Mouse (Mus musculus) left cerebral cortex, adult 2 months (tissue): ENCODE data around the gene Ybx2. TPM values are rescaled to one million over a fixed set of nuclear protein-coding genes. Genes with fewer than 3 reads are reported as not detected.

Experiments
- DNase-seq, 2 experiments: peaks; one replicate each; pipeline ENCODE4 v3.0.0; 2021 to 2022; ENCODE audit warnings: low spot score in 2 of 2, mixed read lengths in 1 of 2; ENCODE audit errors: extremely low spot score in 1 of 2
- H3K27ac ChIP-seq: fragments of 200-600 bp; 2 replicates; pipeline ENCODE4 v1.8.1; 2022
- H3K4me3 ChIP-seq: fragments of 200-600 bp; 2 replicates; pipeline ENCODE4 v1.8.1; 2022
- CTCF ChIP-seq: fragments of 200-600 bp; IDR thresholded peaks from 2 replicates; pipeline ENCODE4 v1.8.1; 2022; ENCODE audit warnings: antibody characterized with exemption, mild to moderate bottlenecking, moderate library complexity
- intact Hi-C: fragments of 180-260 bp; cut with DNase I; formaldehyde crosslinking; loops from one replicate; pipeline ENCODE4 v1.15.1; 2025
- total RNA-seq, 2 experiments: library from RNA; stranded (reverse); gene quantifications; 2 replicates each; pipeline ENCODE4 v1.2.3; 2021

The Ybx2 gene
- total RNA-seq, 2 experiments from 2014 or later = 9.9 to 10.0 TPM

- no peak for TF ChIP-seq CTCF
Measured at GRCm38 (mm10) chr11:69968793-69969192, 33.2 kb downstream of the Ybx2 start.

GRCm38 (mm10) chr11:69970222-69970621, 34.6 kb downstream of the Ybx2 start:
- no peak overlapping the region for H3K4me3 ChIP-seq
- intact Hi-C loops = no loop called here
- DNase-seq = no peak

More at GRCm38 (mm10) chr11:69968793-69969192, 33.2 kb downstream of the Ybx2 start:
- Histone ChIP-seq H3K27ac (no peak overlapping the region), H3K4me3 (no peak overlapping the region)
- intact Hi-C loops = no loop called here
- no peak for DNase-seq

DNA sequence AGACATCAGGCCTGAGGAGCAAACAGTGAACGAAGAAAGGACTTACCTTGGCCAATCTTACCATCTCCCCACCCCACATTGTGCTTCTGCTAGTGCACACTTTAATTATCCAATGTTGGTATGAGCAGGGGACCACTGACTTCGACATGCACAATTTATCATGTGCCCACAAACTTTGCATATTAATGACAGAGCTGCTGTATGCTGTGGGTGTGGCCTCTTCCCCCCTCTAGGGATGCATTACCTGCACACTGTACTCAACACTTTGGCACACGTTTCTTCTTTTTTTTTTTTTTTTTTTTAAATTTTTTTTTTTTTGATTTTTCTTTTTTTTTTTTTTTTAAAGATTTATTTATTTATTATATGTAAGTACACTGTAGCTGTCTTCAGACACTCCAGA, 35.2 kb downstream of the Ybx2 start:
- DNase-seq = no peak
- intact Hi-C loops = no loop called here
- Histone ChIP-seq H3K27ac (no peak overlapping the region), H3K4me3 (no peak overlapping the region)
- no peak for TF ChIP-seq CTCF

More at GRCm38 (mm10) chr11:69970222-69970621, 34.6 kb downstream of the Ybx2 start:
- no peak for TF ChIP-seq CTCF
- H3K27ac ChIP-seq = no peak overlapping the region

- DNase-seq = no peak
- no peak overlapping the region for H3K4me3 ChIP-seq
- intact Hi-C loops = no loop called here
- no peak for TF ChIP-seq CTCF
- H3K27ac ChIP-seq = no peak overlapping the region
Measured at GRCm38 (mm10) chr11:69974907-69975306, 39.3 kb downstream of the Ybx2 start.

DNA sequence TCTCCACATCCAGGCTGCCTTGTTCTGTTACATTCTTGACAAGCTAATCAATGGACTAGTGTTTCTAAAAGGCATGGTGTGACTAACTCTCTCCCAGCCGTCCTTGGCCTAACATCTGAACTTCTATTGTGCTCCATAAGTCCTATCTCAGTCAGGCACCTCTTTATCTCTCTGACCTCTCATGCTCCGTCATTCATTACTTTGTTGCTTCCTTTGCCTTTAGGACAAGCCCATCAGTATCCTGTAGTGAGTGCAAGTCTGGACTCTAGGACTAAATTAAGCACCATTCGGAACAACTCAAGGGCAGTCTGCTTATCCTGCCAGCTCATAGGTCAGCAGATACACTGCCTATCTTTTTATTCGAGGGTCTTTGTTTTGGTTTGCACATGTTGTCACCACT, 40.7 kb downstream of the Ybx2 start:
- no peak overlapping the region for H3K4me3 ChIP-seq
- no peak for DNase-seq
- no peak overlapping the region for H3K27ac ChIP-seq
- intact Hi-C loops = no loop called here
- TF ChIP-seq CTCF = no peak

- intact Hi-C loops = loop anchor here (2.0 kb wide), 3 partner anchors 15 to 59 kb away; partner anchors contain the start of genes Eif5a, Phf23 and Ybx2
- Histone ChIP-seq H3K4me3 (peak overlapping the region; percentile 61), H3K27ac (peak overlapping the region; percentile 95)
- TF ChIP-seq CTCF = no peak
- DNase-seq = no peak
Measured at GRCm38 (mm10) chr11:69979827-69980195, 44.2 kb downstream of the Ybx2 start.

DNA sequence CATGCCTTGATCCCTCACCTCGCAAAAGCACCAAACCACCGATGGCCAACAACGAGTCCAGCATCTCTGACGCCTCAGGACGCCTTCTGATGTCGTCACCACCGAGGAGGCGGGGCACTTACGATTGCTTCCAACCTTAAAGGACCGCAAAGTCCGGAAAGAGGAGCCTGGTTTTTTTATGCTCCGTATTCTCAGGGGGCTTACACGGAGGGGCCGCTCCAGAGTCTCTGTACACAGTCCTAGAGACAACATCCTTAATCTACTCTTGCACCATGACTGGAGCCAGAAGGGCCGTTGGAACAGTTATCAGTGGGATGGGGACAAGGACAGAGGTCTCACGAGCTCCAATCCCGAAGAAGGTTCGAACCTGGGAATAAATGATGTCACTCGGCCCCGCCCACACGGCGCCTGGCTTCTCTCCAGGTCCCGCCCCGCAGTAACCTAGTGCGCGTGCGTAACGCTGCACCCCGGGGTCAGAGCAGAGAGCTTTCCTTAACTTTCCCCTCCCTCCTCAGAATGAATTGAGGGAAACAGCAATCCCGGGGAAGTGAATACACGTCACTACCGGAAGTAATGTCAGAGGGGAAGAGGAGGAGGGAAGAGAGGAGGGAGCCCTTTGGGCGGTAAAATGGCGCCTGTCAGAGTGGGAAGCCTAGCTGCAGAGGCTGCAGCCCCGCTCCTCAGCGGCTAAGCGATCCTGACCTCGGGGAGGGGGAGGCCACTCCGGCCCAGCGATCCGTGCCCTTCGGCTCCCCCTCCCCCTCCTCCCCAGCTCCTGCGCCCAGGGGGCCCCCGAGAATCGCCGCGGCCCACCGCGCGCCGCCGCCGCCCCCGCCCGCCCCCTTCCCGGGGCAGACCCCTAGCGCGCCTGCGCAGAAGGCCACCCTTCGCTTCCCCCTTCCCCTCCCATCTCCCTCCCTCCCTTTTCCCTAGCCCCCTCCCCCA, 44.9 kb downstream of the Ybx2 start:
- no peak for TF ChIP-seq CTCF
- Histone ChIP-seq H3K4me3 (peak overlapping the region; percentile 61), H3K27ac (peak overlapping the region; percentile 95)
- intact Hi-C loops = loop anchor here (1.0 to 2.0 kb wide), 4 partner anchors 14 to 221 kb away; partner anchors contain the start of genes Eif5a, Phf23 and Ybx2
- peak; percentile 98 to 99 for DNase-seq

DNA sequence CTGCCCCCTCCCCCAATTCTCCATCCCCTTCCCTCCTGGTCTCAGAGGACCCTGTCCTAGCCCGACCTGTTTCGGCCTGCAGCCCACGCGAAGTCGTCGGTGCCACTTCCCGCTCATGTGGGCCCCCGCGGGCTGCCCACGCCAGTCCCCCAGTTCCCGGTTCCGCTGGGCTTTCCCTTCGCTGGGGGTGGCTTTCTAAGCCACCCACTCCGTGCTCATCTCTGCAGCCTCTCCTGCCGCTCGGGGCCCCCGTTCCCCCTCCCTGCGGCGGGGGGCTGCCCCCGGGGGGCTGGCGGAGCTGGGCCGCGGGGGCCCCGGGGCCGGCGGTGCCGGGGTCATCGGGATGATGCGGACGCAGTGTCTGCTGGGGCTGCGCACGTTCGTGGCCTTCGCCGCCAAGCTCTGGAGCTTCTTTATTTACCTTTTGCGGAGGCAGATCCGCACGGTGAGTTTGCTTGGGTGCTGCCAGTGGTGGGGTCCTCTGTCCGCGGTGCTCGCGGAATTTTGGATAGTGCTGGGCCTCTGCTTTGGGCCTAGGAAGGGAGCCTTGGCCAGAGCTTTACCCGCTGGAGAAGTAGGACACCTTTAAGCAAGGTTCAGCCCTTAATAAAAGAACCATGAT, 45.7 kb downstream of the Ybx2 start, which contains the start of gene Ctdnep1:
Gene Ctdnep1, plus strand, starts transcription at position 16 of the 622 bp plus-strand sequence.
- H3K27ac ChIP-seq = peak within 1 kb of the TSS; percentile 95
- TF ChIP-seq CTCF = no peak
- H3K4me3 ChIP-seq = peak within 1 kb of the TSS; percentile 61
- DNase-seq = peak in 1 of 2 experiments; percentile 43
- intact Hi-C loops = loop anchor here (1.0 to 2.0 kb wide), 4 partner anchors 14 to 222 kb away; partner anchors contain the start of genes Eif5a, Phf23 and Ybx2

DNA sequence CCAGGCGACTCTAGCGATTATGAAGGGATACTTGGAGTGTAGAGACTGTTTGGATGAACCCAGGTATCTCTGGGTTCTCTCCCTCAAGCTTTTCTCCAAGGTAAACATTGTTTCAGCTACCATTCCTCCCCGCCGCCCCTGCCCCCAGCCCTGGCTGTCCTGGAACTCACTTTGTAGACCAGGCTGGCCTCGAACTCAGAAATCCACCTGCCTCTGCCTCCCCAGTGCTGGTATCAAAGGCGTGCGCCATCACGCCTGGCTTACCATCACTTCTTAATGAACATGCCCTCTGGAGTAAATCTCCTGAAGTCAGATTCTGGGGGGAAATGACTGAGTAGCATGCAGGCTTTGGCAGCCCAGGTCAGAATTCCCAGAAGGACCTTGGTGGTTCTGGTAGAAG, 46.6 kb downstream of the Ybx2 start, which contains the start of gene Elp5:
Gene Elp5, minus strand, starts transcription at position 293 of the 400 bp plus-strand sequence.
- no peak for DNase-seq
- TF ChIP-seq CTCF = no peak
- Histone ChIP-seq H3K27ac (peak within 1 kb of the TSS; percentile 95), H3K4me3 (peak within 1 kb of the TSS; percentile 61)
- intact Hi-C loops = no loop called here

DNA sequence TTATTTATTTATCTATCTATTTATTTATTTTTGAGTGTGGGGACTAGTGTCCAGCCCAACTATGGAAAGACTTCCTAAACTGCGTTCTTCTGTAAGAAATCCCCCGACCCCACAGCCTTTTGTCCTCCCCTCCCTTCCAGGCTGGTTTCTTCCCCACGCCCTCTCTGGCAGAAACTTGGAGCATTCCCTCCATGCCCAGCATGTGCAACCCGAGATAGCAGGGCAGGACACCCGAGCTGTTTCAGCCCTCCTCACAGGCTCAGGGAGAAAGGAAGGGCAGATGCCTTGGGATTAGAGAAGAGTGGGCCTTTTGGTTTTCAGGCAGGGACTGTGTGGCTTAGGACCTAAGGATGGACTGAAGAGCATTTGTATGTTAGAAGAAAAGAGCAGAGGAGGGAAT, 47.3 kb downstream of the Ybx2 start:
- H3K27ac ChIP-seq = no peak overlapping the region
- intact Hi-C loops = no loop called here
- TF ChIP-seq CTCF = no peak
- peak overlapping the region; percentile 19 for H3K4me3 ChIP-seq
- no peak for DNase-seq

DNA sequence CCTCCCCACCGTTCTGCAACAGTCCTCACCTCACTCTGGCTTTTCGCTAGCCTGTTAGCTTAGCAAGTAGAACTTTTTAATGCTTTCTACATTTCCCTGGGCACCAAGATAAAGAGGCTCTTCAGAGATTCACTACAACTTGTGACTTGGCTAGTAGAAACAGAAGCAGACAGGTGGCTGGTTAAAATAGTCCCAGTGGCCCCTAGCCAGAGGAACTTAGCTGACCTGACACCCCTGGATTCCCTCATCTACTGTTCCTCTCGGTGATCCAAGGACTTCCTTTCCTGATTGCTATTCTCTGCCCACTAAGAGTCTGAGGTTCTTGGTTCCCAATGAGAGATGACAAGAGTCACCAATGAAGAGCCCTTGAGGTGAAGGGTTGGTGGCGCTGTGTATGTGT, 47.8 kb downstream of the Ybx2 start:
- TF ChIP-seq CTCF = no peak
- intact Hi-C loops = no loop called here
- Histone ChIP-seq H3K4me3 (no peak overlapping the region), H3K27ac (no peak overlapping the region)
- DNase-seq = no peak

- no peak for TF ChIP-seq CTCF
- DNase-seq = no peak
- Histone ChIP-seq H3K27ac (no peak overlapping the region), H3K4me3 (no peak overlapping the region)
- intact Hi-C loops = no loop called here
Measured at GRCm38 (mm10) chr11:69984431-69984830, 48.8 kb downstream of the Ybx2 start.
